Mouse (Mus musculus): Measurements from ENCODE around the gene Ctnnd2.

- TF ChIP-seq CTCF (IDR thresholded peaks at IDR 0.05; ENCODE audit: low read depth) (no peak), EP300 (IDR thresholded peaks at IDR 0.05; ENCODE audit: low read depth) (no peak)
Observed at GRCm38 (mm10) chr15:30869673-30870512, 697.5 kb downstream of the Ctnnd2 start.

Measured in heart, postnatal 0 days (tissue).